Mouse (Mus musculus): ENCODE results near the gene Fryl.

DNA sequence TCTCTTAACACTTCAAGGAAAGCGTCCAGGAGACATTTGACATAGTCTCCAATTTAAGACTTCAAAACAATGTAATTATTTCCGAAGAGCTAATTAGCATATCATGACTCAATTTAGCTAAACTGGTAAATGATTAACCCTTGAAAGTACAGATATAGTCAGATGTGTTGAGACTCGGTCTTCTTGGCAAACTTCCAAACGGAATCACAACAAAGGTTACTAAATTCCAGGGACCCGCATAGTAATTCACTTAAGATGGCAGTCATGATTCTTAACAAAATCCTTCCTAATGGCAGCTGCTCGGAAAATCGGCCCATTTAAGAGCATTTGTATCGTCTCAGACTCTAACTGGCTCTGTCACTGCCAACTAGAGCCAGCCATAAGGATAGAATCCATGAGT lies 266.7 kb downstream of the Fryl start:
- no peak for TF ChIP-seq POLR2A (IDR thresholded peaks at IDR 0.05; ENCODE audit: borderline replicate concordance, extremely low read depth, insufficient read depth, insufficient read length, poor library complexity, severe bottlenecking)
- TF ChIP-seq CTCF (IDR thresholded peaks at IDR 0.05; ENCODE audit: borderline replicate concordance, extremely low read depth, insufficient read depth, insufficient read length): no peak

All from brain, embryonic 14.5 days (tissue).